Mouse (Mus musculus): Measurements from ENCODE around the gene Atp8b4.

DNA sequence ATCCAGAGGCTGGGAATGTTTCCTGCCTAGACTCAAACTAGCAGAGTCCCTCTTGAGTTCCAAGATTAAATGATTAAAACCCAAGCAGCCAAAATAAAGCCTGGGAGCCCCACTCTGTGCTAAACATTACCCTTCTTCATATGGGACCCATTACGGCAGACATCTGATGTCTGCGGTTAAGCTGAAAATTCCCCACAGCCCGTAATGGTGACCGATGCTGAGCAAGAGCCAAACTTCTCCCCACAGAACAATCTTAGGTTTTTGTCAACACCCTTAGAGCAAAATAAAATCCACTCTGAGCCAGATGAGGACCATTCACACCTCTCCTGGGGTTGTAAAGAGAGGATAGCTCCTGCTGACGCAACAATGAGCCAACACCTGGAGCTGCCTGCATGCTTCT is 120.2 kb downstream of the Atp8b4 start:
- TF ChIP-seq CTCF (conservative IDR thresholded peaks at IDR 0.05; ENCODE audit: low read length) = no peak
- no peak for TF ChIP-seq NANOG (IDR thresholded peaks at IDR 0.05; ENCODE audit: borderline replicate concordance, low read length)
- no peak for TF ChIP-seq POU5F1 (IDR thresholded peaks at IDR 0.05; ENCODE audit: borderline replicate concordance, low read length)
